Mouse (Mus musculus): ENCODE measurements around the gene Mfsd4b5.
A peak's percentile ranks its signal among the peaks of the same experiment; 100 is the strongest.
"Not testable (repeated sequence)": the region's sequence is repeated elsewhere in the genome, so short reads cannot be mapped to it uniquely, and the experiment has no call there.

Mfsd4b5 gene

DNA sequence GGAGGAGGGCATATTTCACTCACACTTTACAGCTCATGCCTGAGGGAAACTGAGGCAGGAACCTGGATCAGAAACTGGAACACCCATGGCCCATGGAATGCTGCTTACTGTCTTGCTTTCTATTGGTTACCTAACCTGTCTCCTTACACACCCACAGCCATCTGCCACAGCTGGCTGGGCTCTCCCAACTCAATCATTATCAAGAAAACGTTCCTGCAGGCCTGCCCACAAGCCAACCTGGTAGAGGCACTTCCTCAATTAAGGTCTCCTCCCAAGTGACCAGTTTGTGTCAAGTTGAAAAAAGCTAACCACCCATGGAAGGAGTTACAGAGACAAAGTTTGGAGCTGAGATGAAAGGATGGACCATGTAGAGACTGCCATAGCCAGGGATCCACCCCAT lies 24.5 kb downstream of the Mfsd4b5 start:
- no peak for DNase-seq (ENCODE audit: low spot score)

DNA sequence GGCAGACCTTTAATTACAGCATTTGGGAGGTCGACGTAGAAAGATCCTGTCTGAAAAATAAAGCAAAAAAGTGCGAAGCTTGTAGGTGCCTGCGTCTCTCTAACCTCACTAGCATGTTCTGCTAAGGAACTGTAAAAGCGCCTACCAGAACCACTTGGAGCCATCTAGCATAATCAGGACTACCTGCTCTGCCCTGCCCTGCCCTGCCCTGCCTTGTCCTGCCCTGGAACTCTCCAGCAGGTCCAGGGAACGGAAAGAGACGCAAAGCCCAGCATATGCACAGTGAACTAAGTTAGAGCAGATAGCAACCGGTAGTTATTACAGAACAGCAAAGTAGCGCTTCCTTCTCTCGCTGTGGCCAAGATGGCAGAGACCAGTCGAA lies 26.0 kb downstream of the Mfsd4b5 start:
- no peak for DNase-seq (ENCODE audit: low spot score)

DNA sequence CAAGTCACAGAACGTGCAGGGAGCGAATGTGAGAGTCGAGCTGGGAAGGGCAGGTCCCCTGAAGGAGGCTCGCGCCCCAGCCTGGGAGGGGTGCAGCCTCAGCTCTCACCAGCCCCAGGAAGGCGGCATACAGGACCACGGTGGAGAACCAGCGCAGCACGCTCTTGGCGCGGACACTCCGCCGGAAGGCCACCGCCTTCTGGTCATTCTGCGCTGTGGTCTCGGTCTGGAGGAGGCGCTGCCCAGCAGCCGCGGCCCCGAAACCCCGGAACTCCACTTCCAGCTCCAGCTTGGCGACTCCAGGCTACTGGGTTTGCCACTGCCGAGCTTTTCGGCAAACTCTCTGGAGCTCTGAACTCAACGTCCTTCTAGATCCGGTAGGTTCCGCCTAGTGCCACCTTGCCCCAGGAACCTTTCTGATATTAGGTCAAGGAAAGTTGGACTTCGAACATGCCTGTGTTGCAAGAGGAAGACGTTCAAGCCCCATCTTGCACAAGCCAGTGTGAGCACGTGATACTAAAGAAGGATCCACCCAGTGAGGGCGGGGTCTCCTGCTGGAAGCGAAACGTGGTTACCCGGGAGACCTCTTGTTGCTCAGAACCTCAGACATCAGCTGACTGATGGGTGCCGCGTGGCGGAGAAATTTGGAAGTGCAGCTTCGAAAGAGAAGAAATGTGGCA lies 26.5 kb downstream of the Mfsd4b5 start, which contains the start of gene Mfsd4b3:
Mfsd4b3 (minus strand) TSS at position 393 of the 680 bp plus-strand sequence.
- peak; percentile 83 for DNase-seq (ENCODE audit: low spot score)

DNA sequence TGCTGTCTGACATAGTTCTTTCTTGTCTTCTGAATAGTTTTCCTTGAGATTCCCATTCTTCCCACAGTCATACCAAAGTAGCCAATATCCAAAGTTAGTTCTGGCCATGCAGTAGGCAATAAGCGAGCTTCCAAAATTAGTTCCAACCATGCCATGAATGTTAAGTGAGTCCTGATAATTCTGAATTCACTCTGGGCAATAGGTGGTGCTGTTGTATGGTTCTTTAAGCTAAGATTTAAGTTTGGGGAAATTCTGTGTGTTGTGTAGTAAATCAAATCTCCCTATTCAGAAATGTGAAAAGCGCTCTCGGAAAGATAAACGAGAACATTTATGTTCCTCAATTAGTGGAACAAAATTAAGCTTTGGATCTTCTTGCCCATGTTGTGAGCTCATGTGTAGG lies 28.2 kb downstream of the Mfsd4b5 start:
- no peak for DNase-seq (ENCODE audit: low spot score)

DNA sequence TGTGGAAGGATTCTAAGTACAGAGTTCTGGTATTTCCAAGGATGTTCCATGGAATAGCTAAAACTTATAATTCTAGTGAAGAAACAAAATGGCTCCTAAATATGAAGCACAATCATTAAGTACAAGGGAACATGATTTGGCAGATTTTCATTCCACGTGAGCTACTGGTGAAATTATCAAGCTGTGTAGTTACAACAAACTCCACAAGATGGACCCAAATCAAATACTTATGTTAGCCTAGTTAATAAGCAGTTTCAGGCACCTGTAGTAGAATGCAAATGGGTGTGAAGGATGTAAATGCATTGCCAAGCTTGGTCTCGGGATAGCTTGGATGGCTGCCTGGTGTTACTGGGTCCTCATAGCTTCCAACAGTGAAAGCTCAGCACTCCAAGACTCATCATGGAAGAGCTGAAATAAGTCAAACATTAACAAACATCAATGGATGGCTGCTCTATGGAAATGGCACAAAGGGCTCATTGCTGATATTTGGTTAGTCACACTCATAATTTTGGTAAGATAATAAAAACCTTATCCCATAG lies 30.0 kb downstream of the Mfsd4b5 start:
- no peak for DNase-seq (ENCODE audit: low spot score)

DNA sequence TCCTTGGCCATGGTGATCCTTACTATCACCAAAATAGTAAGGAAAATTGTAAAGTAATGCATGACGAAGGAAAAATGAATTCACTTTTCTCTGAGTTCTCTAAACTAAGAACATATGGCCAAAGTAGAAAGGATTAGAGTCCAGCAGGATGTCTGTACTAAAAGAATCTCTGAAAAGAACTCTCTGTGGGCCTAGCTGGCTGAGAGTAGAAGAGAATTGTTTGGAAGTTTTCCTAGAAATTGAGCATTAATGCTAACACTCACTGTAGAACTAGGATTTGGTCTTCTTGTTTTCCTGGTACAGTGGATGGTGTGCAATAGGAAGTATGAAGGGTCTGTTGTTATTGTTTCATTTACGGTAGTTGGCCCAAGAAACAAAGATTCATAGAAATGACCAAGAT lies 31.3 kb downstream of the Mfsd4b5 start:
- no peak for DNase-seq (ENCODE audit: low spot score)

DNA sequence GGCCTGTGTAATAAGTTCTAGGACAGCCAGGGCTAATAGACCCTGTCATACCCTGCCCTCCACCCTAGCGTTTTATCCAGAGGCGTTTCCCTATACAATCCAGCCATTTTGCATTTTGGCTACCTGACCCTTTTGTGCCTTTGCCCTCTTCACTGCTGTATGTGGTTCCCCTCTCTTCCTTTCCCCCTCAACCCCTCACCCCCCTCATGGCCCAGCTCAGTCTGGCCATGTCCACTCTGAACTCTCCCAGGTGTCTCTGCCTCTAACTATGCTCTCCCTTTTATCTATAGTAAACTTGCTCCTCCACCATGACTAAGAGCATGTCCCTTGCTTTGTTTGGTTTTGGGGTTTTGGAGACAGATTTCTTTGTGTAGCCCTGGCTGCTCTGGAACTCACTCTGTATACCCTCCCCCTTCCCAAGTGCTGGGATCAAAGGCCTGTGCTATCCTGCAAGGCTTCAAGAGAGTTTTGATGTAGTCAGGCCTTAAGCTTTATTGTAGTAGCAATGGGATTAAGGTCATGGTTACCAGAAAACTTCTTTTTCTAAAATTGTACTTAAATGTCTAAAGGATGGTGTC lies 37.0 kb downstream of the Mfsd4b5 start:
- DNase-seq (ENCODE audit: low spot score), result no peak

DNA sequence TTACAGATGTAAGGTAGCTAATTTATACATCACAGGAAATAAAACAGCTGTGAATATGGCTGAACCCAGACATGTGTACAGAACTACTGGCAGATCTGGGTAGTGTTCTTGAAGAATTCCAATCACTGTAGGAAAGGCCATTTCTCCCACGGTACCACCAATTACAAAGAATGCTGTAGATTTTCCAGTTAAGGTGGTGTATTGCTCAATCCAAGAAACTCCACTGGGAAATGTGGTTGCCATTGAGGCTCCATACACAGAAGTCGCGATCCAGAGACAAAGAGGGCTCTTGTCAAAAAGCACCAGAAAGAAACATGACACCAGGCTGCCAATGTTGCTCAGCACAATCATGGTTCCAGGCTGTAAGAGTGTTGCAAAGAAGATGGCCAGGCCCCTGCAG lies 39.3 kb downstream of the Mfsd4b5 start:
- not testable (repeated sequence) for DNase-seq (ENCODE audit: low spot score)

DNA sequence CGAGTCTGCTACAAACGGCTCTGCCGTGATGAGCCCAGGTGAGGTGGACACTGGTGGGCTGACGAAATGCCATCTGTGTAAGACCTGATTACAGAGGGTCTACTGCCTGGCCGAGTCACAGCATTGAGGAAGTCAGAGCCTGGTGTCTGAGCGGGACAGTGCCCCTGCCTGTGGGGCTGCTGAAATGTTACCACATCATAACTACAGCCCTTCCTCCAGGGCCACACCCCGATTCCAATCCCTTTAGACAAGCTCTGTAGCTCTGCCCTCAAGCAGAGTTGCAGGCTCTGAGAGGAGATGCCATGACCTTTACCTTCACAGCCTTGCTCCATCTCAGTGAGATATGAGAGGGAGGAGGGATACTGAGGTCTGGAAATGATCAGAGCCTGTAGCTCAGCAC lies 49.9 kb downstream of the Mfsd4b5 start:
- DNase-seq (ENCODE audit: low spot score), result no peak

DNA sequence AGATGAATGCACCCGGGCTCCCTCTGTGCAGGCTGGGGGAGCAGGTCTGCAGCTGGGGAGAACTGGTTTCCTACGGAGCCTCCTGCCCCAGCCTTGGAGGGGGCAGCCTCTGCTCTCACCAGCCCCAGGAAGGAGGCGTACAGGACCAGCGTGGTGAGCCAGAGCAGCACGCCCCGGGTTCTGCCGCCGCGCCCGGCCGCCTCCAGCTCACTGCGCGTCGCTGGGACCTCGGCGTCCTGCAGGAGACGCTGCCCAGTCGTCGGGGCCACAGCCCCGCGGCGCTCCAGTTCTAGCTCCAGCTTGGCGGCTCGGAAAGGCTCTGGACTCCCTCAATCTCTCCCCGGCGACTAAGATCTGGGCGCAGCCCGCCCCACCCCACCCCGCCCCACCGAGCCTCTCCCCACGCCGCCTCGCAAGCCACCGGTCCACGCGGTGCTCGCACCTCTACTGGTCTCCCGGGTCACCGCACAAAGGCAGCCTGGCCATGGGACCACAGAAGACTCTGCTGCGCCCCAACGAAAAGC lies 59.8 kb downstream of the Mfsd4b5 start, which contains the start of gene Mfsd4b2:
Mfsd4b2 (minus strand) TSS at position 308 of the 524 bp plus-strand sequence.
- DNase-seq (ENCODE audit: low spot score), result no peak

DNA sequence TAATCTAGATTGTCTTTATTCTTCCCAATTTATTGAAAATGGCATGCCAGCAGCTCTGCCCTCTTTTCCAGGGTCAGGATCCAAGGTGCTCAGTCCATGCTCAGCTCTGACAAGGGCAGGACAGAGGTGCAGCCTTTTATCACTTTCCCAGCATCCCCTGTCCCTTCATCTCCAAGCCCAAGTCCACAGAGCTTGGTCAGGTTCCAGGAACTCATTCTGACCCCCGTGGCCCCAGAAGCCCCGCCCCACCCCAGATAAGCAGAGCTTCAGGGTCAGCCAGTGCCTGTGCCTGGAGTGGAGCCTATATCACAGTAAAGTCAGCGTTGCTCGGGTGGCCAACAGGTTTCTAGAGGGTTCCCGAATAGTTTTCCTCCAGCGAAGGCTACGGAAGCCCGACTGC lies 61.9 kb downstream of the Mfsd4b5 start:
- not testable (repeated sequence) for DNase-seq (ENCODE audit: low spot score)

DNA sequence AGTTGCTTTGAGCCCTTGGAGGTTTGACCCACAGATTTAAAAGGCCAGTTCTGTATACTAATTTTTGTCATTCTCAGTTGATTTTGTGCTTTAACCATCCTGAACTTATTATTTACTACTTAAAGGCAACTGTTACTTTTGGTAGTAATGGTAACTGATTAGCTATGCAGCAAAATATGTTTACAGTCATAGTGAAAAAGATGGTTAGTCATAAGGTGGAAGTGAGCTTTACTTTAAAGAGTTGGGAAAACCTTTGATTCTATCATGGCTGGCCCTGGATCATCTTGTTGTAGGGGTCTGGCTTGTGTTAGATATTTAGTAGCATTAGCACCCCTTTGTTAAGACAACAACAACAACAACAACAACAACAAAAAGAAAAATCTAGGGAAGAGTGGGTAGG lies 73.8 kb downstream of the Mfsd4b5 start:
- DNase-seq (ENCODE audit: low spot score), result no peak

DNA sequence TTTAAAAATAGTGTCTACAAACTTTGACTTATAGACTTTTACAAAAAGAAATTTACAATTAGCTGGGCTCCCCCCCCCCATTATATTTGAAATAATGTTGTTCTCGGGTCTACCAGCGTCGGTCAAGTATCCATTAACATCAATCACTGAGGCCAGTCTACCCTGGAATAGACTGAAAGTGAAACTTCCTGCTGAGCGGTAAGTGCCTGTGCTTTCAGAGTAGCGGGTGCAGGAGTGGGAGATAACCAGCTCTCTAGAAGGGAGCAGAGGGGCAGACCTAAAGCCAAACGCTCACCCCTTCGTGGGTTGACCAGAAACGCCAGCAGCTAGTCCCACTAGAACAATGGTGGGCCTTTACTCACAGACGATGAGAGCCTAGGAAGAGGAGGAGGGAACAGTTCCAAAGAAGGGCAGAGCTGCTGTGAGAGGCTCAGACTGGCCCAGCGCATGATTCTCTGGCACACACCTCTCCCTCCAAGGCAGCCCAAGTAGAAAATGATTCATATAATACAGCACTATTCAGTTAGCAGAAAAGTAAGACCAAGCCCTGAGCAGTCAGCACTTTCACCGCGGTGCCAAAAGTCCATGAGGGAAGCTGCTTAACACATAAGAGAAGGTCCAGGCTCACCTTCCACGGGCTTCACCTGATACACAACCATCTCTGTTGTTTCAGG lies 77.5 kb downstream of the Mfsd4b5 start:
- no peak for DNase-seq (ENCODE audit: low spot score)
